Mouse (Mus musculus) ovary, adult 10 weeks (tissue): ENCODE data around the gene Pex12. TPM values are rescaled to one million over a fixed set of nuclear protein-coding genes. Genes with fewer than 3 reads are reported as not detected.

Experiments used
- polyA plus RNA-seq: library from polyadenylated mRNA; stranded (reverse); fragments of 350-450 nt; fragmentation: Illumina TruSeq; extraction: RNeasy Lipid Tissue Mini Kit (QIAGEN cat#74804); gene quantifications from one replicate; pipeline ENCODE4 v1.2.3, GENCODE M21; 2014

Gene Pex12
- 34.3 TPM for polyA plus RNA-seq

GRCm38 (mm10) chr11:83302526-83303251 is at the start of gene Pex12:
Pex12 (minus strand) TSS chr11:83302586.

GRCm38 (mm10) chr11:83298225-83299195 is 3.9 kb downstream of the Pex12 start, which contains the start of gene Ap2b1:
Ap2b1 (plus strand) TSS chr11:83299024.

GRCm38 (mm10) chr11:83286566-83286965 is 15.8 kb downstream of the Pex12 start, which contains the start of gene Slfn14:
Slfn14 (minus strand) TSS chr11:83286726.

Other genes with a start within 250 kb of the Pex12 start
- gene Slfn2, start 237.5 kb downstream of the Pex12 start, polyA plus RNA-seq = 8.7 TPM
- 0.40 TPM for gene Slfn1, start 185.7 kb downstream of the Pex12 start, polyA plus RNA-seq
- 3.0 TPM for gene Slfn4, start 127.4 kb downstream of the Pex12 start, polyA plus RNA-seq
- gene Slfn3, start 111.3 kb downstream of the Pex12 start, polyA plus RNA-seq = 12.8 TPM
- 10.0 TPM for gene Slfn14, start 15.9 kb downstream of the Pex12 start, polyA plus RNA-seq
- gene Ap2b1, start 3.6 kb downstream of the Pex12 start, polyA plus RNA-seq = 69.3 TPM
- gene Rasl10b, start 106.6 kb upstream of the Pex12 start, polyA plus RNA-seq = not detected
- gene Gas2l2, start 126.9 kb upstream of the Pex12 start, polyA plus RNA-seq = not detected
- not detected for gene 1700020L24Rik, start 135.1 kb upstream of the Pex12 start, polyA plus RNA-seq
- 0.63 TPM for gene Mmp28, start 160.5 kb upstream of the Pex12 start, polyA plus RNA-seq
- 154 TPM for gene Taf15, start 170.5 kb upstream of the Pex12 start, polyA plus RNA-seq
- gene Heatr9, start 219.6 kb upstream of the Pex12 start, polyA plus RNA-seq = not detected
- gene Ccl5, start 227.9 kb upstream of the Pex12 start, polyA plus RNA-seq = 2.0 TPM